Mouse (Mus musculus) CH12F3 (cell line): Measurements from ENCODE around the gene Zfp866.

Experiments
- in situ Hi-C: fragments of 300-500 bp; cut with MboI; formaldehyde crosslinking; loops from 2 replicates; pipeline ENCODE4 v1.14.3; 2020; ENCODE audit warnings: low sequenced_read_pairs

The Zfp866 gene

GRCm38 (mm10) chr8:69790773-69791367, at the start of gene Zfp866, which contains the start of gene Atp13a1:
Zfp866 (minus strand) TSS chr8:69791178.
Atp13a1 (plus strand) TSS chr8:69791163.
- in situ Hi-C loops: no loop called here

GRCm38 (mm10) chr8:69837057-69837682, 46.2 kb upstream of the Zfp866 start:
- in situ Hi-C loops: no loop called here

GRCm38 (mm10) chr8:69832298-69832853, 41.4 kb upstream of the Zfp866 start, which contains the start of gene Pbx4:
Pbx4 (plus strand) TSS chr8:69832491.
- in situ Hi-C loops: no loop called here

GRCm38 (mm10) chr8:69826371-69826770, 35.4 kb upstream of the Zfp866 start:
- in situ Hi-C loops: no loop called here

- in situ Hi-C loops: no loop called here
These were observed 31.6 kb upstream of the Zfp866 start, which contains the start of gene Lpar2 for GRCm38 (mm10) chr8:69822386-69823191. Lpar2 (plus strand) TSS chr8:69822429.

GRCm38 (mm10) chr8:69821971-69822385, 31.0 kb upstream of the Zfp866 start:
- in situ Hi-C loops: no loop called here

GRCm38 (mm10) chr8:69820466-69820865, 29.5 kb upstream of the Zfp866 start:
- in situ Hi-C loops: no loop called here

GRCm38 (mm10) chr8:69815396-69815795, 24.4 kb upstream of the Zfp866 start:
- in situ Hi-C loops: no loop called here

- in situ Hi-C loops: no loop called here
These were observed 23.9 kb upstream of the Zfp866 start for GRCm38 (mm10) chr8:69814881-69815280.

GRCm38 (mm10) chr8:69809820-69810219, 18.8 kb upstream of the Zfp866 start:
- in situ Hi-C loops: no loop called here

GRCm38 (mm10) chr8:69808864-69809403, 18.0 kb upstream of the Zfp866 start:
- in situ Hi-C loops: no loop called here

- in situ Hi-C loops: no loop called here
These were observed 17.3 kb upstream of the Zfp866 start, which contains the start of gene Gmip for GRCm38 (mm10) chr8:69808094-69808863. Gmip (plus strand) TSS chr8:69808679.

- in situ Hi-C loops: no loop called here
These were observed 16.3 kb upstream of the Zfp866 start for GRCm38 (mm10) chr8:69807236-69807635.

- in situ Hi-C loops: no loop called here
These were observed 14.5 kb upstream of the Zfp866 start for GRCm38 (mm10) chr8:69805491-69805890.

GRCm38 (mm10) chr8:69805086-69805485, 14.1 kb upstream of the Zfp866 start:
- in situ Hi-C loops: no loop called here

GRCm38 (mm10) chr8:69804537-69804936, 13.6 kb upstream of the Zfp866 start:
- in situ Hi-C loops: no loop called here

GRCm38 (mm10) chr8:69803366-69803765, 12.4 kb upstream of the Zfp866 start:
- in situ Hi-C loops: no loop called here

- in situ Hi-C loops: no loop called here
These were observed 11.2 kb upstream of the Zfp866 start for GRCm38 (mm10) chr8:69802216-69802615.

- in situ Hi-C loops: no loop called here
These were observed 10.8 kb upstream of the Zfp866 start for GRCm38 (mm10) chr8:69801796-69802195.

- in situ Hi-C loops: no loop called here
These were observed 9.0 kb upstream of the Zfp866 start for GRCm38 (mm10) chr8:69799946-69800345.
